Mouse (Mus musculus): ENCODE results near the gene Il20rb.

Il20rb gene

DNA sequence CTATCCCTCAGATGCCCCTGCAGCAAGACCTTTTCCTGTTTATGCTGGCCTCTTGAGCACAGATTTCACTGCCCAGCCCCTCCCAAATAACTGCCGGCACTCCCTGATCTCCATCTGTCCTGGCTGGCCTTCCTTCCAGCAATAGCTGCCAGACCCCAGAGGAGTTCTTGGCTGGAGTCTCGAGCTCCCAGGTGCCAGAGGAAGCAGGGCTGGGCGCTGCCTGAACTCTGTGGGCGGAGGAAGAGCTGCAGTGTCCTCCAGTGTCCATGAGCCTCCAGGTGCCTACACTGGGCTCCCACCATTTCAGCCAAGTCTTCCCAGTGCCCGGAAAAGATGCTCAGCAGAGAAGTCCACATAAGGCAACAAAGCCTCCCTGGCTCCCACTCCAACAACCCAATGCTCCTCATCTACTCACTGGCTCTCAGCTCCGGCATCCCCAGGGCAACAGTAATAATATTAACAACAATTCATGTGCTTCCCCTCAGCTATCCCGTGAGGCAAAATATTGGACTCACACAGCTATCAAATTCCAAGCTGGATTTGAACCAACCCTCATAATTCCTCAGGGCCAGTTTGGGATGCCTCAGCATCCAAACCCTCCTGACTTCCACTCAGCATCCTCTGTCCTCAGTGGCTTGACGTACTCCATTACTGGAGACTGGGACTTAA is 15.5 kb downstream of the Il20rb start:
- DNase-seq (ENCODE audit: low spot score): peak; percentile 90

DNA sequence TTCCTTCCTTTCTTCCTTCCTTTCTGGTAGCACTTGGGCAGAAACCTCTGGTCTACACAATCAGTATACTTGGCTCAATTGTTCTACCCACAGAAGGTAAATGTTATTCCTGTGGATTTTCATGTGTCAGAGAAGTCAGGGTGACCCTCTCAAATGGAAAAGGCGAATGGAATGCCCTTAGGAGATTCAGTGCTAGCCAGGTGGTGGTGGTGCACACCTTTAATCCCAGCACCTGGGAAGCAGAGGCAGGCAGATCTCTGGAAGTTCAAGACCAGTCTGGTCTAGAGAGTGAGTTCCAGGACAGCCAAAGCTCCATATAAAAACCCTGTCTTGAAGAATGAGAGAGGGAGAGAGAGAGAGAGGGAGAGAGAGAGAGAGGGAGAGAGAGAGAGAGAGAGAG is 16.4 kb downstream of the Il20rb start:
- no peak for DNase-seq (ENCODE audit: low spot score)

DNA sequence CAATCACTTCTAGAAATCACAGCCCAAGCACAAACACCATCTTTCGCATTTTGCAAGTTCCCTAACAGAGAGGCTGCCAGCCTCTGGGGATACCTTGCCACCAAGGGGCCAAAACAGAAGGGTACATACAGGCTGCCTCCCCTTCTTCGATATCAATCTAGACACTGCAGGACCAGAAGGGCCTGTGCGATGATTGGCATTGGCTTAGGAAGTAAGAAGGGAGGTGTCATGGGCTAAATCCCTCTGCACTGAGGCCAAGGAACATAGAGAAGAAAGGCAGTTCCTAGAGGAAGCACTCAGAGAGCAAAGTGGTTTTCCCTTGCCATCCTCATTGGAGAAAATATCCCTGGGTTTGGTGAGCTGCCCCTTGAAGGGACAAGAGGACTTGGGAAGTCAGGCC is 16.9 kb downstream of the Il20rb start:
- no peak for DNase-seq (ENCODE audit: low spot score)

DNA sequence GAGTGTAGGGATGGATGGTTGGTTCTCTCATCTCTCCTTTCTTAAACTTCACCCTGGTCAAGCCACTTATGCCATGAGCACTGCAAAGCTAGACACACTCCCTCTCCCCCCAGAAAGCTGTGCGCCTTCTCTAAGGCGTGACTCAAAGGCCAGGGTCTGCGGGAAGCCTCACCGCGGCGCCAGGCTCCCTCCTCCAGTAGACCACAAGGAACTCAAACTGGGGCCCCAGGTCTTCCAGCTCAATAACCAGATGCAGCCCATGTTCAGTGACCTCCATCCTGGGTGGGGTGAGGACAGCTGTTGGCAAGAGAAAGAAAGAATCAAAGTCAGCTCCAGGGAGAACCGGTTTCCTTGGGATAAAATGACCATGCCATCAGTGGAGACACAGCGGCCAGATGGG is 18.4 kb downstream of the Il20rb start:
- DNase-seq (ENCODE audit: low spot score): no peak

DNA sequence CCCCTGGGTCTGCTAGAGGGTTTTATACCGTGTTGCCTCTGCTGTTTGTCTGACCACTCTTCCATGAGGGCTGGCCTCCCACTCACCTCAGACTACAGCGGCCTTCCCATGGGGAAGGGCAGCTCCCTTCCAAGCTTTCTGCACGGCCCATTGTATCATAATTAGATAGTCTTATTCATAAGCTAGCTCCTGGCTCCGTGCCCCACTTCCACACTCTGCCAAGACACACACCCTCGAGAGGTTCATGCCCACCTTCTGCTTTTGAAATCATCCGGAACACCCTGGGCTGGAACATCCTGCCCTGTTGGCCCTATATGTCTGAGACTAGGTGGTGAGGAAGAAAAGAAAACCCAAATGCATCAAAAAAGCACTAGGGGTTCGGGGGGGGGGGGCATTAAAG is 18.9 kb downstream of the Il20rb start:
- DNase-seq (ENCODE audit: low spot score): peak; percentile 83

DNA sequence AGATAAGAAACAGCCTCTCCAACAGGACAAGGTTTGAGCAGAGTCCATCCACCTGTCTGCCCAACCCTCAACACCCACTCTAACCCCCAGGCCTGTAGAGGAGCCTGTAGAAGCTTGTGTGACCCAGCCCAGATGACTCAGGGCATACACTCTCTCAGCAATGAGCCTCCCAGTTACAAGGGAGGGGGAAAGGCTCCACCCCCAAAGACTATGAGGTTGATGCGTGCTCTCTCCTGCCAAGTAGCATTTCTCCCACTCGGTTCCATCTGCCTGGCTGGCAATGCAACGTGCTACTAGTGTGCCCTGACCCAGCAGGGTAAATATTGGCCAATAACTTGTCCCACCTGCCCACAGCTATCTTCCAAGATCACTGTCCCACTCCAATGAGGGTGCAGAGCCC is 19.8 kb downstream of the Il20rb start:
- DNase-seq (ENCODE audit: low spot score): no peak

DNA sequence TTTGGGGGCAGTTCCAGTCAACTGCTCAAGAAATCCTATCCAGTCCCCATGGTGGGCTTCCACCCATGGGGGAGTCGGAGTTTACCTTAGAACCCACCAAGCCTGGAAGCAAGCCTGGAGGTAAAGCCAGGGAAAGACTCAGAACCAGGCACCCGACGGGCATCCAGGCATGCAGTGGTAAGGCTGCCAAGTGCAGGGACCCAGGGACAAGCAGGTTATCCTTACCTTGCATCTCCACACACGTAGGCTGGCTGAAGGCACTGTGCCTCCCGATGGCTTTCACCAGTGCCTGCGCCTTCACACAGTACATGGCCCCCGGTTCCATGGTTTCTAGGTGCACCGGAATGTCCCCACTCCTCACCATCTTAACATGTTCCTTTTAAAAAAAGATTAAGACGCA is 20.6 kb downstream of the Il20rb start:
- no peak for DNase-seq (ENCODE audit: low spot score)

DNA sequence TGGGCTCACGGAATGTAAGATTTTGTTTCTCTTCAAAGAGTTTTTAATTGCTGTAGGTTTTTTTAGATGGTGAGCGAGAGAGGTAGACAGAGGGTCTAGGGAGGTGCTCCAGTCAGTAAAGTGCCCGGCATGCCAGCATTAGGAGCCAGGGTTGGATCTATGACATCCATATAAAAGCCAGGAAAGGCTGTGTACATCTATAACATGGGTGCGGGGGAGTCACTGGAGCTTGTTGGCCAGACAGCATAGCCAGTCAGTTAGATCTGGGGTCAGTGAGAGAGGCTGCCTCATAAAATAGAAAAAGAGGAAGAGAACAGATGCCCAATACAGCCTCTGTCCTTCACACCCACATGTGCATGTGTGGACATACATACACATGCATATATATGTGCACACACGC is 21.2 kb downstream of the Il20rb start:
- DNase-seq (ENCODE audit: low spot score): no peak

DNA sequence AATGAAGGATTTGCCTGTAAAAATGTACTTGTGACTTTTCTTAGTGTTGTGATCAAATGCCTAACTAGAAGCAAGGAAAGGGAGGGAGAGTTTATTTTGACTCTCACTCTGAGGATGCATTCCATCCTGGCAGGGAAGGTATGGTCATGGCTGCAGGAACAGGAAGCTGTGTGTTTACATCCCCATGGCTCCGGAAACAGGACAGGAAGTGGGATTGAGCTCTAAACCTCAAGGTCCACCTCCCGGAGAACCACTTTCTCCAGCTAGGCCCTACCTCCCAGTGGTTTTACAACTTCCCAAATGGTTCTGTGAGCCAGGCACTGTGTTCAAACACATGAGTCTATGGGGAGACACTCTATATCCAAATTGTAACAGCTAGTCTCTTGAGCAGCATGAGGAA is 22.8 kb downstream of the Il20rb start:
- DNase-seq (ENCODE audit: low spot score): no peak

DNA sequence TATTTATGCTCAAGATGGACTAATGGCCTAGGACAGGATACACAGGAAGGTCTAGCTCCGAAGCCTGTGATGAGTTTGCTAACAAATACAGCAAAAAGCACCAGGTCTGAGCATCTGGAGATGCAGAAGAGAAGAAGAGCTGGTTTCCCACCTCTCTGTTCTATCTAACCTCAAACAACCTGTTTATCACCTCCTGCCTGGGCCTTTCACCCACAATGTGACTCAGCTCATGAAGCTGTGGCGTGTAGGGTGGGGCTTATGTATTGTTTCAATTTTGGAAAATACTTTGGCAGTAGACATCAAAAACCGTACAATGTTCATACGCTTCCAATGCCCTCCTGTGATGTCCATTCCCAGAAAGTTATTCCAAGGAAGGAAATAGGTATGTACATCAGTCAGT is 24.5 kb downstream of the Il20rb start:
- DNase-seq (ENCODE audit: low spot score): peak; percentile 44

DNA sequence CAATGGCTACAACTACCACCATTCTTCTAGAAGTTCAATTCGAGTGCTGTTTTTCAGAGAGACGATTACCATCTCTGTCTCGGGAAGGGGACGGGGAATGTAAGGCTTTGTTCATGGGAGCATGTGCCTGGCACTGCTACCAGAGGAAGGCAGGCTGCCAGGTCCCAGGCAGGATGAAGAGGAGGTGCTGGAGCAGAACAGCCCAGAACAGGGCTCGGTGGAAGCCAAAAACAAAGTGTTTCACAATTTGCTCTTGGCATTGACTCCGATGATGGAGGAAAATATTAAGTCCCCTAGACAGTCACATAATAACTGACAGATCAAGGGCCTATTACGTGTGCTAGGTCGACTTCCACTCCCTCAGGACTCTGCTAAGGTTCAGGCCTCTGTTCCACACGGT is 24.9 kb downstream of the Il20rb start:
- peak; percentile 88 for DNase-seq (ENCODE audit: low spot score)

DNA sequence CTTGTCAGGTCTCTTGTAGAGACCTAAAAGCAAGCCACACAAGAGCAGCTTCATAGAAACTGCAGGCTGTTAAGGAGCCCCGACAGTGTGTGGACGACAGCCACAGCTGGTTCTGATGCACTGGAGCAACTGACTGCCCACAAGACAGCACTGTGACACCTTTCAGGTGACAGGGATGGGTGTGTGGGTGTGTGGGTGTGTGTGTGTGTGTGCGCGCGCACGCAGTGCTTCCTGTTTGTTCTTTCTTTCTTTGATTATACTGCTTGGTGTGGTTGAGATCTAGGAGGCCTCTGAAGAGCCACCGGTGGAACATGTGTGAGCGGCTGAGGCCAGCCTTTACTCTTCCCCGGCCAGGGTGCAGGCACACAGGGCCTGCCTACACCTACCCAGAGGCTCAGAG is 26.4 kb downstream of the Il20rb start:
- no peak for DNase-seq (ENCODE audit: low spot score)

DNA sequence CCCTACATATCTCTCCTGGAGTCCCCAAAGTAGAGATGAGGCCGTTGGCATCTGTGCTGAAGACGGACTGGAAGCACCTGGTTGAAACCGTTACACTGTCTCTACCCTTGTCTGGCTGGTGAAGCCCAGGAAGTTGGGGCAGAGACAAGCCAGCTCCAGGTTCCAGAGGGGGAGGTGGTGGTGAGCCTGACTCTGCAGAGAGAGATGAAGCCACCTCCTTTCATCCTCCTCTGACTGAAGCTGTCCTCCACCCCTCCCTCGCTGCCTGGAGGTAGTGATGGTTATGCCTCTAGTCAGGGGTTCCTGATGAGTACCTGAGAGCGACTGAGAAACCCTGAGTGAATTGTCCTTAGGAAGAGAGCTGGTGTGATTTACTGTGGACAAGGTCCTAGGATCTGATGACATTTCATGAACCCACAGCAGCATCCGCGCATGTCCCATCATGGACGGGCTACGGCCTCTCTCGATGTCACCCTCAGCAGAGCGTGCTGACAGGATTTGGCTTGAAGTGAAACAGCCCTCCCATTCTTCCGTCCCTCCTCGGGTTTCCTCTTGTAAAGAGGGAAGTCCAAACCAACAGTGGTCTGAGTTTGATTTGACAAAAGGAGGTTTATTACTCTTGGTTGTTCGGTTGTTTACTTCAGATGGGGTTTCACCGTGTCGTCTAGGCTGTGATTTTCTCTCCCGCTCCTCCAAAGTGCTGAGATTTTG is 28.5 kb downstream of the Il20rb start:
- DNase-seq (ENCODE audit: low spot score): no peak

DNA sequence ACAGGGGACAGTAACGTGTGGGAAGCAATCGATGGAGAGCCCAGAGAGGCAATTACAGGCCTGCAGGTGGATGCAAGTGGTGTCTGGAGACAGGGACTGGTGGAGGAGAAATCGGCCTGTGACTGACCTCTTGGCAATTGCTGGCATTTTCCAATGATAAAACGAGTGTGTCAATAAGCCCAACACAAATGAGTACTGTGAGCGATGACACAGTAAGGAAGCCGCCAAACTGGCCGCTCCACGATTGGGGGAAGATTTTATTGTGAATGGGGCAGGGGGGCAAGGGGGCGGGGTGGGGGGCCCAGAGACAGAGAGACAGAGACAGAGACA is 32.0 kb downstream of the Il20rb start:
- DNase-seq (ENCODE audit: low spot score): no peak

DNA sequence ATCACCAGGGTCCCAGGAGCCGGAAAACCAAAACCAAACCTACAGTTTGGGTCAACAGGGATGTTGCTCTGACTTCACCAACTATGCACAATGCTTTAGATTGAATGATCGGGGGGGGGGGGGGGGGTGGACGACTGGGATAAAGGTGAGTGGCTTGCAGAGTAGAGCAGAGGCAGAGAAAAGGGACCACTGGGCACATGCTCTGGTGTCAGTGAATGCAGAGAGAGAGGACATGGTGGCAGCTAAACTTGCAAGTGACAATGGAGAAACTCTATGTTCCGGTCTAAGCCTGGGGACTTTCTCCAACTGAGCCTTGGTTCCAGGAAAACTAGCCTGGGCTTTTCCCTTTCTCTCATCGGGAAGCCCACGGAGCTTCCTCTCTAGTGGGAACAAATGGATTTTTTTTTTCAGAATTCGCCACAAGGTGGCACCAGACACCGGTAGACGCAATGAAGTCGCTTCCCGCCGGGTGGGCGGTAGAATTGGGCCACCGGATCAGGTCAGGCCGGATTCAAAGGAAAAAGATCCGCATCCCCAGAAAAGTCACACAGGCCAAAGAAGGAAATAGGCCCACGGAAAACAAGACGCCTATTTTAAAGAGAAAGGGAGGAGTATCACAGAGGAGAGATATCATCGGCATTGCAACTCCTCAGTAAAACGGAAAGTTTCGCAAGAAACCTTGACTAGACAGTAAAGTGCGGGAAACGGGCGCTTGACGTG is 32.5 kb downstream of the Il20rb start:
- DNase-seq (ENCODE audit: low spot score): peak; percentile 85

DNA sequence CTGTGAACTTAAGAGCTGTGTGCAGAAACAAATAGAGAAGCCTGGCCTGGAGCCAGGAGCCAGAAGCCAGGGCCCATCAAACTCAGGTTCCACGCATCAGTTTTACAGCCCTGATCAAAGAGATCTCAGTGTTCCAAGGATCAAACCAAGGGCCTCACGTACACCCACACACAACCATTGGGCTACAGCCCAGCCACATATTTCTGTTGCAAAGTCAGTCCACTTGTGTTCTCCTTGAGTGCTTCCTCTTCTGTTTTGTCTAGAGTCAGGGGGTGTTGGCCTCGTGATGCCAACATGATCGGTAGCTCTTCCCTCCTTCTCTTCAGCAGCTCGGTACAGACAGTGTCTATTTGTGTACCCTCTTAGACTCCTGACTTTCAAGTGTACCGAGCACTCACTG is 34.2 kb downstream of the Il20rb start:
- DNase-seq (ENCODE audit: low spot score): peak; percentile 50

DNA sequence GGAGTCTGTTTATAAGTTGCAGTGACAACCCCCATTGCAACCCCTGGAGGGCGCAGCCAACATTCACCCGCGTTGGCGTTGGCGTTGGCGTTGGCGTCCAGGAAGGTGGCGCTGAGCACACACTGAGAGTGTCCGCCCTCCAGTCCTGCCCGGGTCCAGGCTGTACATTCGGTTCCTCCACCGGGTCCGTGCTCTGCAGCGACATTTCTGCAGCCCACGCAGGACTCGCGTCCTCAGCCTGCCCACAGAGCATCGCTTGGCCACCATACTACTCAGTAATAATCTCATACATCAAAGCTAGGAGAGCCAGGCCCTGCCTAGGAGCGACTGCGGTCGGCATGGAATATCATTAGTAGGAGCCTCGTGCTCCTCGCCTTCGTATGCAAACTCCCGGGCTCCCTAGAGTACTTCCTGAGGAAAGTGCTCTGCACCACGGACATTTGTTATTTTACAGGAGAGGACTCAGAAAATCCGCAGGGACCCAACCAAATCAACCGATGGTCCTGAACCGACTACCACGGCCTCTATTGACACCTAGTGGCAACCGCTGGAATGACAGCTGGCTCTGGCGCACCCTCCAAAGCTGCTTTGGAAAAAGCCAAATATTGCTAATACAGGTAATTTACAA is 40.4 kb downstream of the Il20rb start:
- DNase-seq (ENCODE audit: low spot score): peak; percentile 71

DNA sequence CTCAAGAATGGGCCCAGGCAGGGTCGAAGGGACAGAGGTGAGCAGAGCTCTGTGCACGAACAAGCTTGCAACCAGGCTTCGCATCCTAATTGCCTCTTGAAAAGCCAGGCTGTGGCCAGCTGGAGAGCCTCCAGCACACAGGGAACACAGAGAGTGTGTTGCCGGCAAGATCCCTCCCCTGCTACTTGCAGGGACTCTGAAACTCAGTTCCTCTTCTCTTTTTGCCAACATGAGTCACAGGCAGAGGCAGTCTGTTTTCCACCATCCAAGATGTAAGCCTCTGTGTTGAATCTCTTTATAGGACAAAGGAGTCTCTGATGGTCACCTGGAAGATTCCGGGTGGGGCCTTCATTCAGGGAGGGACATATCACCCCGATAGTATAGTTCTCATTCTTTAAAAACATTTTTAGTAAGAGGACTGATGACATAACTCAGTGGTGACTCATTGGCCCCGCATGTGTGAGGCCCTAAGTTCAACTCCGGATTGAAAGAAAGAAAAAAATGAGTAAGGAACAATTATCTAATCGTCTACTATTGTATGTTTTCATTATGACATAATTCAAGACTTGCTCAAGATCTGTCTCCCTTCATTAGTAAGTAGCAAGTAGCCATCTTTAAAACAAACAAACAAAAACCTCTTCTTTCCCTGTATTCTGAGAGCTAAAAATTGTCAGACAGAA is 46.3 kb downstream of the Il20rb start:
- DNase-seq (ENCODE audit: low spot score): peak; percentile 65

DNA sequence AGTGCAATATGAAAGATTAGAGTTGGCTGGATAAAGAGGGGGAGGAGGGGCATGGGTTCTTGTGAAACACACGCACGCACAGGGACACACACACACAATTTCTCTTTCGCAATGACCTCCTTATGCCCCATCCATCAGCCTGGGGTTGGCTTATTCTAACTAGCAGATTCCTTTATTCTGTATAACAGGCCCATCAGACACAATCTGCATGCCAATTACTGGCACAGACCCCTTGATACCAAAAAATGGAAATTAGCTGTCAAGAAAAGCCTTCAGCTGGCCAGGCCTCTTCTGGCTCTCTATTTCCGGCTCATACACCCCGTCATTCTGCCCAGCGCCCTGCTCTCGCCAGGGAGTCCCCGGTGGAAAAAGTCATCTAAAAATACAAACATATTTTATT is 47.1 kb downstream of the Il20rb start:
- DNase-seq (ENCODE audit: low spot score): peak; percentile 43

DNA sequence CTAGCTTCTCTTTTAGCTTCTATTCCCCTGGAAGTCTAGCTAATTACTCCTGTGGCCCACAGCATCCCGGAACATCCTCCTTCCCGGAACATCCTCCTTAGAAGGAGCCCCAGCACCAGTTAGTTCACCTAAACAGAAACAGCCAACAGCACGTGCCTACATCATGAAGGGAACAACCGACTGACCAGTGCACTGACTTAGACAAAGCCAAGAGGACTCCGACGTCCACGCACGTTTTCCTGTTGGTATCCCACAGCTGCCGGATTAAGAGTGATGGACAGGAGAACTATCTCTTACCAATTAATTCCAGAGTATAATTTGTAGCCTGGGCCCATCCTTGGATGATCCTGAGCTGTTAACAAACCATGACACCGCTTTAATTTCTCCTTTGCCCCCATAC is 47.6 kb downstream of the Il20rb start:
- no peak for DNase-seq (ENCODE audit: low spot score)

DNA sequence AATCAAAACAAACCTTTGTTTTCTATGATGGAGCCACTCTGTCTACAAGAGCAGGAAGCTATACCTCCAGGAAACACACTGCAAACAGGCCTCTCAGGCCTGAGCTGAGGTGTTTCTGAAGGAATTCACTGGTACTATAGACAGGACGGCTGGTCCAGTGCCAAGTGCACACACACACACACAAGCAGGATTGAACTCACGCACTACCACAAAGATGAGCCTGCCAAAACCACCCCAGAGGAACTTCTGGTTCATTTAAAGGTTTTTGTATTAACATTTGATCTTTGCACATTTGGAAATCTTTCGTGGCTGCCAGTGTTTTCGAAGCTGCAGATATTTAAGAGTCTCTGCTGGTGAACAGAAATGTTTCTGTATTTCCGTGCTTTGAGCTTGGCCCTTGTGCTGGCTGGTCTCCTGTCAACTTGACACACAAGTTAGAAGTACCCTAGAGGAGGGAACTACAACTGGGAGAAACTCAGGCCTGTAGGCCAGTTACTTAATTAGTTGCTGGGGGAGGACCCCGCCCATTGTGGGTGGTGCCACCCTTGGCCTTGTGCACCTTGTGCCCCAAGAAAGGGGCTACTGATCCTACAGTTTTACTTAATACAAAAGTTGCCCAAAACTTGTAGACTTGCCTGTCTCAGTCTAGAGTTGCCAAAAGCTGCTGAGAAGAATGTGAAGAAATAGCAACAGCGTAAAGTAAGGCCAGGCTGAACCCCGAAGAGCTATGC is 49.6 kb downstream of the Il20rb start:
- no peak for DNase-seq (ENCODE audit: low spot score)

DNA sequence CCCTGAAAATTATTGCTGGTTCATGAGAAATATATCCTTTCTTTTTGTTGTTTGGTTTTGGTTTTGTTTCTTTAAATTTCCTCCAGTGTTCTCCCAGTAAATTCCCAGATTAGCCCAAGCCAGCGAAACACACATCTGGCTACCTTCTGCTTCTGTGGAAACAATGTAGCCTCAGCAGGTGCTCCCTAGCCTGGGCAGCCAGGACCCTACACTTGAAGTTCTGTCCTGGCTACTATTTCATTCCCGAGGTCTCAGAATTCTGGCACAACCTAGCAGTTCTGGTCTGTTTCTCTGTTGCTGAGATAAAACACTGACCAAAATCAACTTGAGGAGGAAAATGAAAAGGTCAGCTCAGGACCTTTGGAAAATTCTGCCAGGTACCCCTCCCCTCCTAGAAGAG is 55.2 kb downstream of the Il20rb start:
- no peak for DNase-seq (ENCODE audit: low spot score)
